Mouse (Mus musculus) CH12.LX (cell line): ENCODE results near the gene 1500015O10Rik. TPM values are rescaled to one million over a fixed set of nuclear protein-coding genes. Genes with fewer than 3 reads are reported as not detected.

Source experiments
- DNase-seq: peaks from one replicate; pipeline ENCODE4 v3.0.0-alpha.2; 2013; ENCODE audit errors: extremely low read depth
- H3K27ac ChIP-seq: 2 replicates; pipeline ENCODE4 v1.5.1; 2012; ENCODE audit warnings: low read depth, mild to moderate bottlenecking, control low read depth, moderate library complexity; ENCODE audit not compliant: insufficient read depth
- H3K27me3 ChIP-seq: replicated peaks from 2 replicates; pipeline ENCODE3; 2012; ENCODE audit warnings: inconsistent platforms
- H3K36me3 ChIP-seq, 2 experiments: replicated peaks in 1 of 2; 2 replicates each; pipeline versions ENCODE3 to v1.6.1; 2012; ENCODE audit warnings: inconsistent platforms in 1 of 2, low read length in 1 of 2, mild to moderate bottlenecking in 1 of 2, mixed read lengths in 1 of 2, moderate library complexity in 1 of 2; ENCODE audit not compliant: control insufficient read depth in 1 of 2, insufficient read depth in 1 of 2
- H3K4me1 ChIP-seq, 2 experiments: 2 replicates each; pipeline ENCODE4 v1.6.1; 2012; ENCODE audit warnings: inconsistent platforms in 1 of 2, moderate library complexity in 1 of 2; ENCODE audit not compliant: insufficient read depth in 2 of 2, control insufficient read depth in 1 of 2
- H3K4me2 ChIP-seq: 2 replicates; pipeline ENCODE4 v1.6.1; 2012; ENCODE audit warnings: low read depth, mild to moderate bottlenecking, control low read depth; ENCODE audit not compliant: poor library complexity, insufficient read depth, severe bottlenecking
- H3K4me3 ChIP-seq, 3 experiments: fragments of 150-350 bp in 1 of 3; sonication (generic) in 1 of 3; replicated peaks in 1 of 3; 2 replicates each; pipeline versions ENCODE3 to v1.5.1; 2011 to 2012; ENCODE audit warnings: low read depth in 2 of 3, low read length in 2 of 3, mild to moderate bottlenecking in 2 of 3, moderate library complexity in 2 of 3, control low read depth in 1 of 3, improper control_type of control experiment in 1 of 3, inconsistent platforms in 1 of 3, mixed read lengths in 1 of 3; ENCODE audit not compliant: poor library complexity in 1 of 3
- H3K79me2 ChIP-seq: replicated peaks from 2 replicates; pipeline ENCODE4 v1.6.1; 2012; ENCODE audit warnings: mild to moderate bottlenecking, moderate library complexity; ENCODE audit not compliant: control insufficient read depth, poor library complexity, insufficient read depth, severe bottlenecking; ENCODE audit errors: extremely low read depth
- H3K9ac ChIP-seq: 2 replicates; pipeline ENCODE4 v1.6.1; 2012; ENCODE audit warnings: low read depth, mild to moderate bottlenecking, control low read depth, moderate library complexity; ENCODE audit not compliant: insufficient read depth
- H3K9me3 ChIP-seq: replicated peaks from 2 replicates; pipeline ENCODE3; 2012; ENCODE audit warnings: low read length, inconsistent platforms, mixed read lengths
- BHLHE40 ChIP-seq: IDR thresholded peaks from 2 replicates; pipeline ENCODE4 v1.6.1; 2011; ENCODE audit warnings: mild to moderate bottlenecking, low read depth, low read length, improper control_type of control experiment
- CHD1 ChIP-seq: IDR thresholded peaks from 2 replicates; pipeline ENCODE4 v1.6.1; 2012; ENCODE audit warnings: low read depth, low read length, improper control_type of control experiment, inconsistent platforms
- CHD2 ChIP-seq: IDR thresholded peaks from 2 replicates; pipeline ENCODE4 v1.6.1; 2011; ENCODE audit warnings: low read length, improper control_type of control experiment
- CTCF ChIP-seq, 2 experiments: IDR thresholded peaks in 1 of 2; conservative IDR thresholded peaks in 1 of 2; 2 replicates each; pipeline ENCODE4 v1.5.1; 2011 to 2012; ENCODE audit warnings: low read depth in 2 of 2, low read length in 2 of 2, improper control_type of control experiment in 1 of 2, inconsistent platforms in 1 of 2, mild to moderate bottlenecking in 1 of 2, moderate library complexity in 1 of 2
- E2F4 ChIP-seq: IDR thresholded peaks from 2 replicates; pipeline ENCODE4 v1.6.1; 2011; ENCODE audit warnings: low read depth, low read length, improper control_type of control experiment; ENCODE audit not compliant: insufficient replicate concordance
- ELF1 ChIP-seq: IDR thresholded peaks from 2 replicates; pipeline ENCODE4 v1.6.1; 2014; ENCODE audit warnings: low read depth, mild to moderate bottlenecking, inconsistent platforms, low read length, improper control_type of control experiment
- EP300 ChIP-seq: IDR thresholded peaks from 2 replicates; pipeline ENCODE4 v1.6.1; 2011; ENCODE audit warnings: low read length, improper control_type of control experiment
- GABPA ChIP-seq: IDR thresholded peaks from 2 replicates; pipeline ENCODE4 v1.6.1; 2012; ENCODE audit warnings: low read depth, low read length, improper control_type of control experiment, inconsistent platforms; ENCODE audit not compliant: insufficient replicate concordance
- HCFC1 ChIP-seq: IDR thresholded peaks from 2 replicates; pipeline ENCODE4 v1.6.1; 2012; ENCODE audit warnings: low read depth, mild to moderate bottlenecking, inconsistent platforms, low read length, improper control_type of control experiment
- IRF4 ChIP-seq: IDR thresholded peaks from 2 replicates; pipeline ENCODE4 v1.6.1; 2014; ENCODE audit warnings: low read depth, mild to moderate bottlenecking, inconsistent platforms, low read length, improper control_type of control experiment
- JUN ChIP-seq: IDR thresholded peaks from 2 replicates; pipeline ENCODE4 v1.6.1; 2011; ENCODE audit warnings: low read depth, mild to moderate bottlenecking, low read length, improper control_type of control experiment, moderate library complexity; ENCODE audit not compliant: insufficient read depth
- KAT2A ChIP-seq: IDR thresholded peaks from 2 replicates; pipeline ENCODE4 v1.6.1; 2012; ENCODE audit warnings: low read length, improper control_type of control experiment, inconsistent platforms; ENCODE audit not compliant: insufficient replicate concordance
- MAX ChIP-seq: IDR thresholded peaks from 2 replicates; pipeline ENCODE4 v1.6.1; 2011; ENCODE audit warnings: low read length, improper control_type of control experiment
- MAZ ChIP-seq: IDR thresholded peaks from 2 replicates; pipeline ENCODE4 v1.6.1; 2012; ENCODE audit warnings: low read depth, mild to moderate bottlenecking, inconsistent platforms, low read length, improper control_type of control experiment, moderate library complexity
- MYC ChIP-seq: IDR thresholded peaks from 2 replicates; pipeline ENCODE4 v1.6.1; 2011; ENCODE audit warnings: low read depth, mild to moderate bottlenecking, improper control_type of control experiment, low read length
- NRF1 ChIP-seq: IDR thresholded peaks from 2 replicates; pipeline ENCODE4 v1.6.1; 2014; ENCODE audit warnings: low read depth, mild to moderate bottlenecking, inconsistent platforms, low read length, improper control_type of control experiment, moderate library complexity
- PAX5 ChIP-seq: IDR thresholded peaks from 2 replicates; pipeline ENCODE4 v1.6.1; 2012; ENCODE audit warnings: low read length, inconsistent platforms, mixed read lengths
- POLR2A ChIP-seq: IDR thresholded peaks from 2 replicates; pipeline ENCODE4 v1.6.1; 2011; ENCODE audit warnings: low read depth, mild to moderate bottlenecking, improper control_type of control experiment, low read length
- POLR2AphosphoS2 ChIP-seq: IDR thresholded peaks from 2 replicates; pipeline ENCODE4 v1.6.1; 2011; ENCODE audit warnings: low read depth, low read length, improper control_type of control experiment
- RAD21 ChIP-seq: IDR thresholded peaks from 2 replicates; pipeline ENCODE4 v1.6.1; 2011; ENCODE audit warnings: low read depth, mild to moderate bottlenecking, low read length, improper control_type of control experiment, moderate library complexity
- RCOR1 ChIP-seq: conservative IDR thresholded peaks from 2 replicates; pipeline ENCODE4 v1.6.1; 2012; ENCODE audit warnings: low read depth, mild to moderate bottlenecking, inconsistent platforms, low read length, improper control_type of control experiment
- SIN3A ChIP-seq: IDR thresholded peaks from 2 replicates; pipeline ENCODE4 v1.6.1; 2012; ENCODE audit warnings: low read length, improper control_type of control experiment, inconsistent platforms
- SMC3 ChIP-seq: IDR thresholded peaks from 2 replicates; pipeline ENCODE4 v1.6.1; 2011; ENCODE audit warnings: low read depth, low read length, improper control_type of control experiment
- TBP ChIP-seq: conservative IDR thresholded peaks from 2 replicates; pipeline ENCODE4 v1.6.1; 2011; ENCODE audit warnings: low read depth, low read length, improper control_type of control experiment
- TCF12 ChIP-seq: IDR thresholded peaks from 2 replicates; pipeline ENCODE4 v1.6.1; 2014; ENCODE audit warnings: low read depth, mild to moderate bottlenecking, inconsistent platforms, low read length, improper control_type of control experiment
- USF2 ChIP-seq: conservative IDR thresholded peaks from 2 replicates; pipeline ENCODE4 v1.6.1; 2011; ENCODE audit warnings: low read depth, low read length, improper control_type of control experiment
- ZC3H11A ChIP-seq: IDR thresholded peaks from 2 replicates; pipeline ENCODE4 v1.6.1; 2012; ENCODE audit warnings: low read depth, mild to moderate bottlenecking, inconsistent platforms, low read length, improper control_type of control experiment
- ZKSCAN1 ChIP-seq: IDR thresholded peaks from 2 replicates; pipeline ENCODE4 v1.6.1; 2012; ENCODE audit warnings: low read depth, inconsistent platforms, low read length, improper control_type of control experiment, borderline replicate concordance
- dilution Hi-C: fragments of 300-500 bp; cut with MboI; formaldehyde crosslinking; loops from 2 replicates; pipeline ENCODE4 v1.14.3; 2020; ENCODE audit warnings: low sequenced_read_pairs; ENCODE audit not compliant: extremely low pct_unique_long_range_greater_than_20kb, extremely low pct_ligation_motif_present
- in situ Hi-C: fragments of 300-500 bp; cut with MboI; formaldehyde crosslinking; loops from 3 replicates; pipeline ENCODE4 v1.14.3; 2019; ENCODE audit warnings: low sequenced_read_pairs, low pct_ligation_motif_present, low pct_unique_long_range_greater_than_20kb, mixed read lengths
- polyA plus RNA-seq: library from polyadenylated mRNA; unstranded; fragments of >175 nt; gene quantifications from 2 replicates; pipeline ENCODE4 v1.2.1, GENCODE M21; 2012; ENCODE audit warnings: low read depth; ENCODE audit not compliant: insufficient read length
- total RNA-seq, 2 experiments: library from RNA; depleted of rRNA; stranded (reverse); fragments of 300-350 nt in 1 of 2; fragments of >200 nt in 1 of 2; gene quantifications; 2 replicates each; pipeline ENCODE4 v1.2.3; 2012 to 2014

Gene 1500015O10Rik
- total and polyA plus RNA-seq, 3 experiments, result not detected

GRCm38 (mm10) chr1:43781672-43782071 lies 51.3 kb downstream of the 1500015O10Rik start:
- H3K4me2 ChIP-seq, result no peak overlapping the region
- dilution Hi-C loops, result no loop called here
- H3K79me2 ChIP-seq, result no peaks in the 10 kb centered on the region
- in situ Hi-C loops, result no loop called here
- no peaks in the 10 kb centered on the region for H3K4me1 ChIP-seq
- H3K4me3 ChIP-seq, result no peak overlapping the region
- H3K27me3 ChIP-seq, result no peaks in the 10 kb centered on the region
- no peak for DNase-seq
- H3K9me3 ChIP-seq, result no peaks in the 10 kb centered on the region
- no peak for TF ChIP-seq BHLHE40
- TF ChIP-seq, all 38 proteins: peak for 0
- Histone ChIP-seq H3K27ac (no peak overlapping the region), H3K9ac (no peak overlapping the region), H3K36me3 (peaks cover 12 to 73% of the 10 kb centered on the region in 2 experiments)

DNA sequence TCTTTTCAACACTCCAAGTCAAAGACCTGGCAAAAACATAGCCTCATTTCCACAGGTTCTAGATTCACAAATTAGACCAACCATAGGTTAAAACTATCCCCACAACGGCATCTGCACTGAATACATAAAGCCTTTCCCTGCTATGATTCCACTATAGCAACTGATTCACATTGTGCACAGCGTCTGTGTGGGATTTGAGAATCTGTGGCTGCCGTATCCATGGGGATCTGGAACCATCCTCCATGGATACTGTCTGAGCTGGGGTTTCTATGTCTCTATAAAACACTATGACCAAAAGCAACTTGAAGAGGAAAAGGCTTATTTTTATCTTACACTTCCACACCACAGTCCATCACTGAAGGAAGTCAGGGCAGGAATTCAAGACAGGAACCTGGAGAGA lies 52.3 kb downstream of the 1500015O10Rik start:
- no peaks in the 10 kb centered on the region for H3K9me3 ChIP-seq
- H3K27me3 ChIP-seq, result no peaks in the 10 kb centered on the region
- DNase-seq, result no peak
- no peak overlapping the region for H3K27ac ChIP-seq
- in situ Hi-C loops, result no loop called here
- no peaks in the 10 kb centered on the region for H3K4me1 ChIP-seq
- no peak overlapping the region for H3K4me3 ChIP-seq
- dilution Hi-C loops, result no loop called here
- H3K36me3 ChIP-seq, result peaks cover 14 to 72% of the 10 kb centered on the region in 2 experiments
- no peak overlapping the region for H3K4me2 ChIP-seq
- no peak overlapping the region for H3K9ac ChIP-seq
- TF ChIP-seq ELF1, result no peak
- no peak for TF ChIP-seq POLR2A
- no peak for TF ChIP-seq HCFC1
- no peak for TF ChIP-seq CHD1
- no peak for TF ChIP-seq BHLHE40
- TF ChIP-seq MAX, result no peak
- no peak for TF ChIP-seq RCOR1
- no peak for TF ChIP-seq MAZ
- TF ChIP-seq NRF1, result no peak
- no peak for TF ChIP-seq SMC3
- TF ChIP-seq SIN3A, result no peak
- no peak for TF ChIP-seq JUN
- TF ChIP-seq RAD21, result no peak
- no peak for TF ChIP-seq ZKSCAN1
- TF ChIP-seq EP300, result no peak
- TF ChIP-seq, all 38 proteins: peak for 0
- no peaks in the 10 kb centered on the region for H3K79me2 ChIP-seq

- no peak for DNase-seq
- TF ChIP-seq NRF1 (no peak), POLR2AphosphoS2 (no peak), POLR2A (no peak), IRF4 (no peak), TCF12 (no peak), KAT2A (no peak), CTCF (conservative IDR thresholded peaks at IDR 0.05 in 1 of 2, IDR thresholded peaks at IDR 0.05 in 1 of 2; ENCODE audit: low read depth in 2 of 2, low read length in 2 of 2) (no peak), ZC3H11A (no peak), USF2 (no peak), CHD1 (no peak), TBP (no peak), E2F4 (no peak), PAX5 (no peak), RCOR1 (no peak), MAZ (no peak), GABPA (no peak), MYC (no peak), CHD2 (no peak)
- TF ChIP-seq, all 38 proteins: peak for 0
- Histone ChIP-seq H3K4me3 (no peak overlapping the region), H3K27ac (no peak overlapping the region), H3K4me2 (no peak overlapping the region), H3K79me2 (no peaks in the 10 kb centered on the region), H3K9ac (no peak overlapping the region), H3K4me1 (no peaks in the 10 kb centered on the region), H3K27me3 (no peaks in the 10 kb centered on the region), H3K9me3 (no peaks in the 10 kb centered on the region), H3K36me3 (peaks cover 14 to 74% of the 10 kb centered on the region in 2 experiments)
- dilution Hi-C loops (no loop called here), in situ Hi-C loops (no loop called here)
Observed at GRCm38 (mm10) chr1:43783186-43783585, 52.8 kb downstream of the 1500015O10Rik start.
